Mouse (Mus musculus) 3T3-L1 (cell line): ENCODE data around the gene Whrn.

ENCODE experiments used
- DNase-seq: peaks from one replicate; pipeline ENCODE4 v3.0.0-alpha.2; 2015; ENCODE audit warnings: low read depth, low spot score

Gene Whrn

GRCm38 (mm10) chr4:63408649-63409048 lies 87.1 kb downstream of the Whrn start:
- DNase-seq = peak; percentile 84

GRCm38 (mm10) chr4:63408247-63408646 lies 87.5 kb downstream of the Whrn start:
- DNase-seq = no peak

GRCm38 (mm10) chr4:63405683-63406082 lies 90.1 kb downstream of the Whrn start:
- no peak for DNase-seq

- peak; percentile 47 for DNase-seq
These were observed 90.7 kb downstream of the Whrn start for GRCm38 (mm10) chr4:63405051-63405450.

GRCm38 (mm10) chr4:63404205-63404604 lies 91.6 kb downstream of the Whrn start:
- DNase-seq = no peak

DNA sequence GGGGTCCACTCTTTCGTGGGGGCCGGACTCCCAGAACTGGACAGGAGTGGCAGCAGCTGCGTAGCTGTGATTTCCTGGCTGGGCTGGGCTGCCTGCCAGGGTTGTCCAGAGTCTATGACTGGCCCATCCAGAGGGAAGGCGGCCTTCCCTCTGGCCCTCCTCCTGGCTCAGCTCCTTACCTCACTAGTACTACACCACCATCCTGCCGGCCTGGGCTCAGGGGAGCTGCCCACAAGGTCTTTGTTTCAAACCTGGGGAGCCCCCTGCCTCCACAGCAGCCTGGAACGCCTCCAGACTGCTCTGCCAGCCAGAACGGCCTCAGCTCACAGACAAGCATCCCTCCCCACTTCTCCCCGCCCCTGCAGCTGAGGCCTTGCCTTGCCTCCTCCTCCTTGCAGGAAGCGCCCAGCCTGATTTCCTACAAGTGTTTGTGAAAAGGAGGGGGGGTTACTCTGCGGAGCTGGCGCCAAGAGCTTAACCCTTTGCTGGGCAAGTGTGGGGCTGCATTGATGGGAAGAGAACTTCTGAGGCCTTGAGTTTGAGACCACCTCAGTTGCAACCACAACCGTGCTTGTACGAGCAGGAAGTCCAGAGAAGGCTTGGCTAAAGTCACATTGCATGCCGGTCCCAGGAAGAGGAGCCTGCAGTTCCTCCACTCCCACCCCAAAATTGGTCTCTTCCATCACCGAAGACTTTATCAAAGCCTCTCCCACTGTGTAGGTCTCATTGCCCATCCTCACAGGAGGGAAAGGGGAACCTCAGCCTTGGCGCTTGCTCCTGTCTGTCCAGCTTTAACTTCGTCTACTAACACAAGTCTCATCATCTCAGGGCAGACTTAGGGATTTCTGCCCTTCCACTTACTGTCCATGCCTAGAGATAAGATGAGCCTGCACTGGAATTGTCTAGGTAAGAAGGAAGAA lies 92.5 kb downstream of the Whrn start, which contains the start of gene Akna:
Gene Akna (minus strand): TSS at position 315 of the 920 bp plus-strand sequence.
- peak; percentile 98 for DNase-seq

DNA sequence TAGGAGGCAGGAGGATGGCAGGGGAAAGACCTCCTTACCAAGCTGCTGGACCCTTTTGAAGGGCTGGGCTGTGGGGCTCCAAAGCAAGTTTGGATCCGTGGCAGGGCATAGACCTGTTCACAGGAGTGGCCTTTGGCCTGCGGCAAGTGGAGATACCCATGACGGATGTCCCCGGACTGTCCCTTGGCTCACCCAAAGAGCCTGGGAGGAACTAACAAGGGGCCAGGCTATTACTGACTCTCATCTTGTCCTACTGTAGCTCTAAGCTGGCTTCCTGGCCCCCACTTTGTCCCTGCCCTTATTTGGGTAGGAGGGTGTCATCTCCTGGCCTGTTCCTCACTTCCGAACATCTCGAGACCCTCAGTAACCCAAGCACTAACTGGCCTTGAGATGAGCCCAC lies 93.2 kb downstream of the Whrn start:
- DNase-seq = no peak

DNA sequence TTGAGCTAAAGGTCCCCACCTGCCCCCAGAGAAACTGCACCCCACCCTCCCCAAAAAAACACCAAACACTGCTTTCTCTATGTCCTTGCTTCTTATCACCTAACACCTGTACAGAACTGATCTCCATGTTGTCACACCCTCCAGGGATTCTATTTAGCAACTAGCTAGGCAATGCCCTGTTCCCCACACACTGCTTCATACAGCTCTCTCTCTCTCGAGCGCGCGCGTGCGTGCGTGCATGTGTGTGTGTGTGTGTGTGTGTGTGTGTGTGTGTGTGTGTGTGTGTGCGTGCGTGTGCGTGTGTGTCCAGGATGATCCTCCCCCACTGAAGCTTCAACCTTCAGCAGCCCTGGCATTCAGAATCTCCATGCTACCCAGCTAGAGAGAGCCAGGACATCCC lies 93.7 kb downstream of the Whrn start:
- no peak for DNase-seq

DNA sequence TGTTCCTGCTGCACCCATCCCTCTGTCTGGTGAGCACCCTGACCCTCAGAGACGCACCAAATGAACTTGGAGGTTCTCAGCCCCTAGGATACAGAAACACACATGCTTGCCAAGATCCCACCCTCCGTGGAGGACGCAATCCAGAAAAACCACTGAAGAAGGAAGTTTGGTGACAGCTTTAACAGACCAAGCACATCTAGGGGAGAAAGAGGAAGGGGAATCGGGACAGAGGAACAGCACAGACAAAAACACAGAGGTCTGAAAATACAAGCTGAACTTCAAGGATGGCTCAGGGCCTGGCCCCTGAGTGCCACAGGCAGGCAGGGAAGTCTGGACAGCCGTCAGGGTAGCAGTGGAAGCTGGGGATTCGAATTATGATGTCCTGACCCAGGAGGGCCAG lies 94.2 kb downstream of the Whrn start:
- DNase-seq = no peak

GRCm38 (mm10) chr4:63400541-63401306 lies 95.1 kb downstream of the Whrn start:
- peak; percentile 48 for DNase-seq

GRCm38 (mm10) chr4:63399691-63400270 lies 96.0 kb downstream of the Whrn start:
- peak; percentile 73 for DNase-seq

DNA sequence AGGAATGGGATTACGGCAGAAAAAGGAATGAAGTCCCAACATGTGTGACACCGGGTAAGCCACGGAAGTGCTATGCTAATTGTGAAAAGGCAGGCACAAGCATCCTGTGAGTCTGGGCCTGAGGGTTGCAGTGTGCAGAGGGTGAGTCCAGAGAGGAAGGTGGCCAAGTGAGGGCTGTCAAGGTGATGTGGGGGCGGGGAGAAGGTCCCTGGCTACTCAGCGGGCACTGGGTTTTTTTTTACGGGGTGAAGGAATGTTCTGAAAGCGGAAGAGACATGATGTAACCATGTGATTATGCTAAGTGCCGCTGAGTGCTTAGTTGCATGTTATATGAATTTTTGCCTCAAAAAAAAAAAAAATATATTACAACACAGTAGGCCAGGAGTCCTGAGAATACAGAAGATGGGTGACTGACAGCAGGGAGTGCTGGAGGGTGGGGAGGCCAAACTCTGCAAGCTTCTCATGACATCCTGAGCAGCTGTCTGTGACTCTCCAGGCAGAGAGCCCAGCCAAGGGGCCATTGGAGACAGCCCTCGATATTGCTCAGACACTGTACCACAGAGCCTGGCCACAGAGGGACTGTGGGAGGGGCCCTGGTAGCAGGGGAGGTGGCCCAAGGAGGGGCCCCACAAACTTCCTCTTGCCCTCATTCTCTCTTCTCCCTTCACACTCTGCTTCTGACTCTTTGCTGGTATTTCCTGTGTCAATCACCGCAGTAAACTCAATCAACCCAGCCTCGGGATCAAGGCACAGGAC lies 96.8 kb downstream of the Whrn start:
- DNase-seq = peak; percentile 69

GRCm38 (mm10) chr4:63397981-63398537 lies 97.7 kb downstream of the Whrn start:
- DNase-seq = peak; percentile 15

DNA sequence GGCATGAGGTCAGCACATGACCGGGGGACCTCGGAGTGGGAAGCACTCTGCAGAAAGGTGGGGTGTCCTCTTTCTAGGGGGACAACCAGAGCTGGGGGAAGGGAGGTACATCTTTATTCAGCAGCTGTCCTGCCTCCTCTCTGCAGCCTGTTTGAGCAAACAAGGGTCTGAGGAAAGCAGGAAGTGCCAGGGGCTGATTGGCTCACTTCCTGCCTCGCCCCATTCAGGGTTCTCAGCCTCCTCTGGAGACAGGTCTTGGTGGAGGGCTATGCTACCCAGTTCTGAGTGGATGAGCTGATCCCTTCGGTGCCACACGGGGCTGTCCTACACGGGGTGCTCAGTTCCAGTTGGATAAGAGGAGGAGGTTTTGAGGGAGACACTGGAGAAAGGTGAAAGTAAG lies 104.5 kb downstream of the Whrn start:
- DNase-seq = peak; percentile 14

DNA sequence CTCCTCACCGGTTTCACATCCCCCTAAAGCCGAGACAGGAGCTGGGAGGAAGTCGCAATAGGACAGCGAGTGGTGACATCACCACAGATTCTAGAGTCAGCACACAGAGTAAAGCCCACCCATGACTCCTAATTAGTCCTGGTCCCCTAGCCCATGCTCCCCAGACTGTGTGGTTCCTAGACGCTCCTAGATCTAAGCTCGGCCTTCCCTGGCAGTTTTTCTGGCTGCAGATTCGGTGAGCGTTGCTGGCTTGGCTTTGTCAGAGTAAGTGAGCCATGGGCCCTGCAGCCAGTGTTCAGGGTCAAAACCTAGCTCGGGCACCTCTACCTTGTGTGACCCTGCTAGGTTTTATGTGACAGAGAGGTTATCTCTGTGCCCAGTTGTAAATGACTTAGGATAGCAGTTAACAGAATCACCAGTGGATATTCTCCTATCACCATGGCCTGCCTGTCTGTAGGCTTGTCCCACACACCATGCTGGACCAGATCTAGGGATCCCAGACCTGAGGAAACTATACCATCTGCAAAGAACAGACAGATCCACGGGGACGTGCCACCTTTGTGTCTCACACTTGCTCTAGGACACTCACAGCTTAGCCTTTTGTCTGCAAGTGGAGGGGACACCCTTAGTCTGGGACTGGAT lies 105.8 kb downstream of the Whrn start:
- no peak for DNase-seq

DNA sequence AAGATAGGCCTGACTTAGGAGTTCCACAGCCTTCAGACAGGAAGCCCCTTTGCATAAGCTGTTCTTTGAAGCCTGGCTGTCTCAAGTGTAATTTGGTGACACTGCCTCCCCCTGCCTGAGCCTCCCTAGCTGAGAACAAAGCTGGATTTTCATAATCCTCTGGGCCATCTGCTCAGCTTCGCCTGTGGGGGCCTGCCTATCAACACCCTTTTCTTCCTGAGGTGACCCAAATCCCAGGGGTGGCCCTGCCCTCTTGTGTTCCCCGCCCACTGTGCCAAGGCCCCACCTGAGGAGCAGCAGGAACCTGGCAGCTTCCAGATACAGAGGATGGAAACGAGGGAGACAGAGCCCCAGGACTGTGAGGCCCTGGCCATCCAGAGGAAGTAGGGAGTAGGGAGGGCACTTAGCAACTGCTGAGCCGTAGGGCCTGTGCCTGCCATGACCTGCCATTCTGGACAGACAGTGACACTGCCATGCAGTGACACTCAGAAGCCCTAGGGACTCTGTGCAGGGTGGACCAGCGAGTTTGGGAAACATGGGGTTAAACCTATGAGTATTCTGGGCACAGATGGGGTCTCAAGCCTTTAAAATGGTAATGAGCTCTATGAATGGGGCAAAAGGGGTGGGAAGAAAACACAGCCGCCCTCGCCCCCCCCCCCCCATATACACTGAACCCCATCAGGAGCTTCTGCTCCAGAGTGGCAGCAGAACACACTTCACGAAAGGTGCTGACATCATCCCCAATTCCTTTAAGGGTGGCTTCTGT lies 106.5 kb downstream of the Whrn start:
- no peak for DNase-seq

DNA sequence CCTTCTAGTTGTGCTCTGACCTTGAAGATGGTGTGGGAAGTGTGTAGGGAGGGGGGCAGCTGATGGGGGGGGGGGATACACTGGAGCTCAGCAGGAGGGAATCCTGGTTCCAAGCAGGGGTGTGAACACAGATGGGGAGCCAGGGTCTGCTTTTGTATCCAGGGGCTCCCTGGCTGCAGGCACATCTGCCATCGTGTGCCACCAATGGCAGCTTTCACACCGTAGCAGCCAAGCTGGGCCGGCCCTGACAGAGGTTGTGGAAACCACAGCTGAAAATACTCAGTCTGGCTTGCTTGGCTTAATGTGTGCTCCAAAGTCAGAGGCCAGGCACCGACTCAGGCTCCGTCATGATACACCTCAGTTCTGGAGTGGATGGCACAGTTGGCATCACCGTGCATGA lies 107.8 kb downstream of the Whrn start:
- DNase-seq = no peak

- DNase-seq = no peak
These were observed 110.0 kb downstream of the Whrn start for GRCm38 (mm10) chr4:63385784-63386183.

DNA sequence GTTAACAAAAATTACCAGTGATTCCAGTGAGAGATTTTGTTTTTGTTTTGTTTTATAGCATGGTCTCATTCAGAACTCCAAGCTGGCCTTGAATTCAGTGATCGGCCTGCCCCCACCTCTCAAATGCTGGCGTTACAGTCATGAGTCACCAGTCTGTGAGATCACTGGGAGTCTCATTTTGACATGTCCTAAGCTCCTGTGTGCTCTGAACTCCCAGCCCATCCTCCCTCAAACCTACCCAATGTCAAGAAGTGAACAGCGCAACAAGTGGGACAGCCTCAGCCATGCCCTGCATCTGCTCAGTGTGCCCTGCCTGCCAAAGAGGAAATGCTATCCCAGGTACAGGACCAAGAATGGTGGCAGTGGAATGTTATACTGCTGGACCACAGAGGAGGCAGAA lies 110.5 kb downstream of the Whrn start:
- DNase-seq = no peak

DNA sequence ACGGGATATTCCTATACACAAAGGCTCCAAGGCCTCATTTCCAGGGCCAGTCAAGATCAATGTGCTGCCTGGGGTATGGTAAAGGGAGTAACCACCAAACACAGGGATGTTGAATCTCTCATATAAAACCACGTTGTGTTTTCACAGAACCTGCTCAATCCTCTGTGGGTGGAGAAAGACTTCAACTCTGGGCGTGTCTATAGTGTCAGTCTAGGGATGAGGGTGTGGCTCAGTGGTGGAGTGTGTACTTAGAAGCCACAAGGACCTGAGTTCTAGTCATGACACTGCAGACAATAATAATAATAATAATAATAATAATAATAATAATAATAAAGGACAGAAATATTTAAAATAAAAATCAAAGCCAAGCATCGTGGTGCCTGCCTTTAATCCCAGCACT lies 111.5 kb downstream of the Whrn start:
- DNase-seq = no peak
